Mouse (Mus musculus): ENCODE measurements around the gene Npas3. TPM values are rescaled to one million over a fixed set of nuclear protein-coding genes. Genes with fewer than 3 reads are reported as not detected.

Npas3 gene
- total and polyA plus RNA-seq, 2 experiments: 0.04 TPM; not detected in 1

DNA sequence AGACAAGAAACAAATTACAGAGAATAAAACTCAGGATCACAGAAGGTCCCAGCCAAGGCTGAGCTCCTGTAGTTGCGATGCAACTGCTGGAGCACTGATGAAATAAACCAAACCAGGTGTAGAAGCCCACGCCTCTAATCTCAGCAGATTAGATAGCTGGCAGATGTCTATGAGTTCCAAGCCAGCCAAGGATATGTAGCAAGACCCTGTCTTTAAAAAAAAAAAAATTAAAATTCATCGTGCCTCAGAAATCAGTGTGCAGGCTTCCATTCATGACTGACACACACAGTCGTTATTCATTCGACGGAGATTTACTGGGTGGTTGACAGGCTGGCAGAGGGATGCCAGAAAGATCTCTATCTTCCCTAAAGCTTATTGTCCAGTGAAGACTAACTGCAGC lies 849.7 kb downstream of the Npas3 start:
- no peaks in the 10 kb centered on the region for H3K79me2 ChIP-seq (ENCODE audit: control insufficient read depth, insufficient read depth, low read length)
- no peaks in the 10 kb centered on the region for H3K27me3 ChIP-seq (ENCODE audit: control insufficient read depth, insufficient read depth, low read length)
- no peak overlapping the region for H3K4me3 ChIP-seq (ENCODE audit: insufficient read depth, low read depth, low read length)
- no peaks in the 10 kb centered on the region for H3K4me1 ChIP-seq (ENCODE audit: control insufficient read depth, insufficient read depth, low read length)
- WGBS: 83% methylated on average over 6 of the region's 6 CpGs
- no peak overlapping the region for H3K9ac ChIP-seq (ENCODE audit: low read depth, low read length)
- no peaks in the 10 kb centered on the region for H3K36me3 ChIP-seq (ENCODE audit: control insufficient read depth, insufficient read depth, low read length)
- no peak overlapping the region for H3K27ac ChIP-seq (replicated peaks; ENCODE audit: insufficient read depth, low read depth, low read length)
- TF ChIP-seq POLR2A (IDR thresholded peaks at IDR 0.05; ENCODE audit: extremely low read depth, insufficient read depth, low read length) (no peak), CTCF (IDR thresholded peaks at IDR 0.05; ENCODE audit: low read depth, low read length) (no peak)
- DNase-seq (ENCODE audit: extremely low read depth, low read depth, low spot score): no peak

- no peak overlapping the region for H3K27ac ChIP-seq (replicated peaks; ENCODE audit: insufficient read depth, low read depth, low read length)
- no peaks in the 10 kb centered on the region for H3K27me3 ChIP-seq (ENCODE audit: control insufficient read depth, insufficient read depth, low read length)
- WGBS: 18% methylated on average over 6 of the region's 6 CpGs
- H3K36me3 ChIP-seq (ENCODE audit: control insufficient read depth, insufficient read depth, low read length): no peaks in the 10 kb centered on the region
- peak; percentile 93 for TF ChIP-seq CTCF (IDR thresholded peaks at IDR 0.05; ENCODE audit: low read depth, low read length)
- no peak for TF ChIP-seq POLR2A (IDR thresholded peaks at IDR 0.05; ENCODE audit: extremely low read depth, insufficient read depth, low read length)
- no peak overlapping the region for H3K4me3 ChIP-seq (ENCODE audit: insufficient read depth, low read depth, low read length)
- no peaks in the 10 kb centered on the region for H3K79me2 ChIP-seq (ENCODE audit: control insufficient read depth, insufficient read depth, low read length)
- DNase-seq (ENCODE audit: extremely low read depth, low read depth, low spot score): peak; percentile 51
- H3K9ac ChIP-seq (ENCODE audit: low read depth, low read length): no peak overlapping the region
- no peaks in the 10 kb centered on the region for H3K4me1 ChIP-seq (ENCODE audit: control insufficient read depth, insufficient read depth, low read length)
Measured at GRCm38 (mm10) chr12:54098785-54099184, 850.3 kb downstream of the Npas3 start.

- Histone ChIP-seq H3K27ac (replicated peaks; ENCODE audit: insufficient read depth, low read depth, low read length) (no peak overlapping the region), H3K36me3 (ENCODE audit: control insufficient read depth, insufficient read depth, low read length) (no peaks in the 10 kb centered on the region), H3K27me3 (ENCODE audit: control insufficient read depth, insufficient read depth, low read length) (no peaks in the 10 kb centered on the region), H3K4me1 (ENCODE audit: control insufficient read depth, insufficient read depth, low read length) (no peaks in the 10 kb centered on the region), H3K4me3 (ENCODE audit: insufficient read depth, low read depth, low read length) (no peak overlapping the region), H3K9ac (ENCODE audit: low read depth, low read length) (no peak overlapping the region), H3K79me2 (ENCODE audit: control insufficient read depth, insufficient read depth, low read length) (no peaks in the 10 kb centered on the region)
- 99% methylated on average over 3 of the region's 3 CpGs for WGBS
- TF ChIP-seq POLR2A (IDR thresholded peaks at IDR 0.05; ENCODE audit: extremely low read depth, insufficient read depth, low read length): no peak
- no peak for TF ChIP-seq CTCF (IDR thresholded peaks at IDR 0.05; ENCODE audit: low read depth, low read length)
- no peak for DNase-seq (ENCODE audit: extremely low read depth, low read depth, low spot score)
Measured at GRCm38 (mm10) chr12:54099458-54099857, 851.0 kb downstream of the Npas3 start.

GRCm38 (mm10) chr12:54101307-54101870 lies 852.9 kb downstream of the Npas3 start:
- DNase-seq (ENCODE audit: extremely low read depth, low read depth, low spot score): no peak
- Histone ChIP-seq H3K27ac (replicated peaks; ENCODE audit: insufficient read depth, low read depth, low read length) (no peak overlapping the region), H3K27me3 (ENCODE audit: control insufficient read depth, insufficient read depth, low read length) (no peaks in the 10 kb centered on the region), H3K36me3 (ENCODE audit: control insufficient read depth, insufficient read depth, low read length) (no peaks in the 10 kb centered on the region), H3K79me2 (ENCODE audit: control insufficient read depth, insufficient read depth, low read length) (no peaks in the 10 kb centered on the region), H3K4me3 (ENCODE audit: insufficient read depth, low read depth, low read length) (no peak overlapping the region), H3K4me1 (ENCODE audit: control insufficient read depth, insufficient read depth, low read length) (no peaks in the 10 kb centered on the region), H3K9ac (ENCODE audit: low read depth, low read length) (no peak overlapping the region)
- TF ChIP-seq POLR2A (IDR thresholded peaks at IDR 0.05; ENCODE audit: extremely low read depth, insufficient read depth, low read length): no peak
- whole genome bisulfite sequencing: 85% methylated on average over 5 of the region's 5 CpGs

DNA sequence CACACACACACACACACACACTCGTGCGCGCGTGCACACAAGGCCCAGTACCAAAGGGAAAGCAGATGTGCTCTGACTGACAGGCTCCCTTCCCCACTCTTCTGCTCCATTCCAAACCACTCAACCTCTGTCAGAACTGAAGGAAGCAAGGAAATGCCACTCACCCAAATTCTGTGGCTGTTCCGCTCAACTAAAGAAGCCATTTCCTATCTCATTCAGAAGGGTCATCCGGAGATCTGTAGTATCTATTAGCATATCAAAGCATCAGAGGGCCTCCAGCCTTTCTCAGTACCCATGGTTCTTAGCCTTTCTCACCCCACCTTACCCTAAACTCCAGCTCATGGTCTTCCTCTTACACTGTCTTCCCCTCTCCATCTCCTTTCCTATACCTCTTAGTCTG lies 854.0 kb downstream of the Npas3 start:
- no peaks in the 10 kb centered on the region for H3K4me1 ChIP-seq (ENCODE audit: control insufficient read depth, insufficient read depth, low read length)
- no peaks in the 10 kb centered on the region for H3K36me3 ChIP-seq (ENCODE audit: control insufficient read depth, insufficient read depth, low read length)
- H3K27ac ChIP-seq (replicated peaks; ENCODE audit: insufficient read depth, low read depth, low read length): no peak overlapping the region
- no peak for TF ChIP-seq CTCF (IDR thresholded peaks at IDR 0.05; ENCODE audit: low read depth, low read length)
- no peak for TF ChIP-seq POLR2A (IDR thresholded peaks at IDR 0.05; ENCODE audit: extremely low read depth, insufficient read depth, low read length)
- H3K4me3 ChIP-seq (ENCODE audit: insufficient read depth, low read depth, low read length): no peak overlapping the region
- H3K27me3 ChIP-seq (ENCODE audit: control insufficient read depth, insufficient read depth, low read length): no peaks in the 10 kb centered on the region
- no peak overlapping the region for H3K9ac ChIP-seq (ENCODE audit: low read depth, low read length)
- WGBS: 85% methylated on average over 6 of the region's 6 CpGs
- no peak for DNase-seq (ENCODE audit: extremely low read depth, low read depth, low spot score)
- no peaks in the 10 kb centered on the region for H3K79me2 ChIP-seq (ENCODE audit: control insufficient read depth, insufficient read depth, low read length)

GRCm38 (mm10) chr12:54105531-54105930 lies 857.1 kb downstream of the Npas3 start:
- no peak overlapping the region for H3K4me3 ChIP-seq (ENCODE audit: insufficient read depth, low read depth, low read length)
- no peaks in the 10 kb centered on the region for H3K79me2 ChIP-seq (ENCODE audit: control insufficient read depth, insufficient read depth, low read length)
- H3K4me1 ChIP-seq (ENCODE audit: control insufficient read depth, insufficient read depth, low read length): no peaks in the 10 kb centered on the region
- 54% methylated on average over 5 of the region's 5 CpGs for WGBS
- no peaks in the 10 kb centered on the region for H3K36me3 ChIP-seq (ENCODE audit: control insufficient read depth, insufficient read depth, low read length)
- H3K9ac ChIP-seq (ENCODE audit: low read depth, low read length): no peak overlapping the region
- no peaks in the 10 kb centered on the region for H3K27me3 ChIP-seq (ENCODE audit: control insufficient read depth, insufficient read depth, low read length)
- DNase-seq (ENCODE audit: extremely low read depth, low read depth, low spot score): peak; percentile 31
- no peak overlapping the region for H3K27ac ChIP-seq (replicated peaks; ENCODE audit: insufficient read depth, low read depth, low read length)
- no peak for TF ChIP-seq CTCF (IDR thresholded peaks at IDR 0.05; ENCODE audit: low read depth, low read length)
- TF ChIP-seq POLR2A (IDR thresholded peaks at IDR 0.05; ENCODE audit: extremely low read depth, insufficient read depth, low read length): no peak
